Mouse (Mus musculus): ENCODE data around the gene Ttc37.

DNA sequence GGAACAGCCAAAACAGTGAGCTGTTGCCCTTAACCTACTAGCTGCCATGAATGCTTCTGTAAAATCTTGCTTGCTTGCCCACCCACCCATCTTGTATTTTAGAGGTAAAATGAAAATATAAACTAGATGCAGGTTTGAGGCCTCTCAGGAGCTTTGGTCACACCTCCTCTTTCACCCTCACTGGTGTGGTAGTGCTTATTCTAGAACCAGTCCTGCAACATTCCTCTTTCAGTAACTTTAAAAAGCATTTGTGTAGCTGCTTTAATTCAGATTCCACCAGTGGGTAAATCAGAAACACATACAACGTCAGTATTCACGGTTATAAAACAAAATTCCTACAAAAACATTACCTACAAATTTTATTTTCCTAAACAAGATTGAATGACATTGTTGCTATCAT, 62.1 kb downstream of the Ttc37 start:
- TF ChIP-seq USF1 (IDR thresholded peaks at IDR 0.05; ENCODE audit: low read depth) (no peak), E2F4 (IDR thresholded peaks at IDR 0.05; ENCODE audit: insufficient read depth) (no peak), POLR2A (IDR thresholded peaks at IDR 0.05; ENCODE audit: insufficient read length, low read depth) (no peak), SRF (IDR thresholded peaks at IDR 0.05; ENCODE audit: control insufficient read depth, insufficient read length, low read depth) (no peak), MYOG (IDR thresholded peaks at IDR 0.05; ENCODE audit: control insufficient read depth in 1 of 3, insufficient read depth in 1 of 3, insufficient read length in 2 of 3, low read depth in 2 of 3) (no peak)
